Mouse (Mus musculus) bone marrow macrophage, adult 2 months (primary cell): ENCODE results near the gene Olfr1085. TPM values are rescaled to one million over a fixed set of nuclear protein-coding genes. Genes with fewer than 3 reads are reported as not detected.
"Not testable (repeated sequence)": the region's sequence is repeated elsewhere in the genome, so short reads cannot be mapped to it uniquely, and the experiment has no call there.

Experiments
- H3K27ac ChIP-seq: 2 replicates; pipeline ENCODE4 v1.5.1; 2012; ENCODE audit warnings: low read depth, low read length; ENCODE audit not compliant: insufficient read depth
- H3K4me1 ChIP-seq: 2 replicates; pipeline ENCODE4 v1.6.1; 2012; ENCODE audit warnings: low read length; ENCODE audit not compliant: control insufficient read depth, insufficient read depth
- H3K4me3 ChIP-seq: 2 replicates; pipeline ENCODE4 v1.5.1; 2012; ENCODE audit warnings: mild to moderate bottlenecking, low read length, moderate library complexity; ENCODE audit not compliant: insufficient read depth
- CTCF ChIP-seq: IDR thresholded peaks from 2 replicates; pipeline ENCODE4 v1.5.1; 2012; ENCODE audit warnings: low read depth, mild to moderate bottlenecking, low read length, moderate library complexity
- POLR2A ChIP-seq: IDR thresholded peaks from 2 replicates; pipeline ENCODE4 v1.6.1; 2012; ENCODE audit warnings: mild to moderate bottlenecking, low read depth, low read length, borderline replicate concordance
- polyA plus RNA-seq: library from polyadenylated mRNA; stranded (reverse); fragments of >200 nt; gene quantifications from 2 replicates; pipeline ENCODE4 v1.2.4, GENCODE M21; 2012; ENCODE audit not compliant: missing spikeins, insufficient read depth, insufficient read length

The Olfr1085 gene
- 0.16 TPM in 1 of 2 replicates, not detected in the other for polyA plus RNA-seq

- Histone ChIP-seq H3K27ac (no peak within 1 kb of the TSS), H3K4me3 (no peak within 1 kb of the TSS), H3K4me1 (no peaks in the 10 kb centered on the region)
- TF ChIP-seq POLR2A (no peak), CTCF (no peak)
Observed at GRCm38 (mm10) chr2:86661919-86662318, at the start of gene Olfr1085. TSS of gene Olfr1085 (minus strand) at chr2:86662019.

- TF ChIP-seq CTCF = no peak
- TF ChIP-seq POLR2A = no peak
- H3K4me1 ChIP-seq = no peaks in the 10 kb centered on the region
- no peak within 1 kb of the TSS for H3K4me3 ChIP-seq
- H3K27ac ChIP-seq = no peak within 1 kb of the TSS
Observed at GRCm38 (mm10) chr2:86698295-86698694, 36.5 kb upstream of the Olfr1085 start, which contains the start of gene Olfr1087. TSS of gene Olfr1087 (minus strand) at chr2:86698395.

GRCm38 (mm10) chr2:86679992-86680391, 18.2 kb upstream of the Olfr1085 start, which contains the start of gene Olfr1086:
TSS of gene Olfr1086 (minus strand) at chr2:86680092.
- no peak within 1 kb of the TSS for H3K4me3 ChIP-seq
- TF ChIP-seq CTCF (no peak), POLR2A (no peak)
- no peaks in the 10 kb centered on the region for H3K4me1 ChIP-seq
- no peak within 1 kb of the TSS for H3K27ac ChIP-seq

- H3K27ac ChIP-seq, H3K4me1 ChIP-seq: not testable (repeated sequence)
Observed at GRCm38 (mm10) chr2:86639625-86640024, 22.2 kb downstream of the Olfr1085 start, which contains the start of gene Olfr1084. TSS of gene Olfr1084 (minus strand) at chr2:86639725.

More at GRCm38 (mm10) chr2:86639625-86640024, 22.2 kb downstream of the Olfr1085 start, which contains the start of gene Olfr1084:
- not testable (repeated sequence) for H3K4me3 ChIP-seq

Other genes with a start within 250 kb of the Olfr1085 start
- not detected in 2 replicates for gene Olfr1061, start 248.0 kb downstream of the Olfr1085 start, polyA plus RNA-seq
- 0.24 TPM in 1 of 2 replicates, not detected in the other for gene Olfr1062, start 235.3 kb downstream of the Olfr1085 start, polyA plus RNA-seq
- not detected in 2 replicates for gene Olfr1065, start 211.4 kb downstream of the Olfr1085 start, polyA plus RNA-seq
- gene Olfr1066, start 205.8 kb downstream of the Olfr1085 start, polyA plus RNA-seq = not detected in 2 replicates
- gene Olfr228, start 174.6 kb downstream of the Olfr1085 start, polyA plus RNA-seq = not detected in 2 replicates
- gene Olfr1076, start 153.6 kb downstream of the Olfr1085 start, polyA plus RNA-seq = not detected in 2 replicates
- not detected in 2 replicates for gene Olfr1079, start 119.5 kb downstream of the Olfr1085 start, polyA plus RNA-seq
- gene Olfr1080, start 103.8 kb downstream of the Olfr1085 start, polyA plus RNA-seq = 0.84 TPM in 1 of 2 replicates, not detected in the other
- gene Olfr1082, start 63.1 kb downstream of the Olfr1085 start, polyA plus RNA-seq = not detected in 2 replicates
- gene Olfr1084, start 22.3 kb downstream of the Olfr1085 start, polyA plus RNA-seq = not detected in 2 replicates
- gene Olfr1086, start 18.1 kb upstream of the Olfr1085 start, polyA plus RNA-seq = not detected in 2 replicates
- not detected in 2 replicates for gene Olfr1087, start 36.4 kb upstream of the Olfr1085 start, polyA plus RNA-seq
- not detected in 2 replicates for gene Olfr1089, start 71.7 kb upstream of the Olfr1085 start, polyA plus RNA-seq
- 0.63 TPM in 1 of 2 replicates, not detected in the other for gene Olfr1090, start 97.0 kb upstream of the Olfr1085 start, polyA plus RNA-seq
- not detected in 2 replicates for gene Olfr1093, start 120.5 kb upstream of the Olfr1085 start, polyA plus RNA-seq
- gene Olfr141, start 148.0 kb upstream of the Olfr1085 start, polyA plus RNA-seq = not detected in 2 replicates
- gene Olfr1094, start 162.6 kb upstream of the Olfr1085 start, polyA plus RNA-seq = not detected in 2 replicates
- not detected in 2 replicates for gene Olfr1095, start 189.7 kb upstream of the Olfr1085 start, polyA plus RNA-seq
- not detected in 2 replicates for gene Gm13723, start 212.8 kb upstream of the Olfr1085 start, polyA plus RNA-seq
- 0.17 TPM in 1 of 2 replicates, not detected in the other for gene Olfr1097, start 230.2 kb upstream of the Olfr1085 start, polyA plus RNA-seq